Mouse (Mus musculus) thymus, adult 2 months (tissue): ENCODE measurements around the gene Nacad.

Experiments
- CTCF ChIP-seq: fragments of 200-500 bp; IDR thresholded peaks from 2 replicates; pipeline ENCODE4 v1.5.1; 2012; ENCODE audit warnings: mild to moderate bottlenecking, control low read depth, low read length, moderate library complexity, borderline replicate concordance; ENCODE audit not compliant: control insufficient read depth, poor library complexity, insufficient read depth; ENCODE audit errors: extremely low read depth
- POLR2A ChIP-seq: fragments of 200-500 bp; IDR thresholded peaks from 2 replicates; pipeline ENCODE4 v1.6.1; 2012; ENCODE audit warnings: mild to moderate bottlenecking, low read length, control low read depth, moderate library complexity; ENCODE audit not compliant: control insufficient read depth, poor library complexity, insufficient read depth; ENCODE audit errors: extremely low read depth

DNA sequence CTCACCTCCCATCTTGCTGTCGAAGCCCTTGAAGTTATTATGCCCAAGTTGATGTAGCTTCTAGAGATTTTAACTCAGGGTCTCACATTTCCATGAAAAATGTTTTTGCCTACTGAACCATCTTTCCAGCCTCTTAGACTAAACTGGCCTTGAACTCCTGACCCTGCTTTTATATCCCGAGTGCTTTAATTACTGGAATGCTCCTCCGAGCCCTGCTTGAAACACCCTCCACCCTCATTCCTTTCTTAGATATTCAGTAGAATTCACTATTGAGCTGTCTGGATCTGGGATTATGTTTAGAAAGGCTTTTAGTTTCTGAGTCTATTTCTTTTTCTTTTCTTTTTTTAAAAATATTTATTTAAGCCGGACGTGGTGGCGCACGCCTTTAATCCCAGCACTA is 26.5 kb downstream of the Nacad start:
- TF ChIP-seq POLR2A (no peak), CTCF (no peak)
